Mouse (Mus musculus) thymus, postnatal 25 days (tissue): ENCODE results near the gene Nup133.

Source experiments
- DNase-seq: peaks from one replicate; pipeline ENCODE4 v3.0.0; 2022

Gene Nup133

DNA sequence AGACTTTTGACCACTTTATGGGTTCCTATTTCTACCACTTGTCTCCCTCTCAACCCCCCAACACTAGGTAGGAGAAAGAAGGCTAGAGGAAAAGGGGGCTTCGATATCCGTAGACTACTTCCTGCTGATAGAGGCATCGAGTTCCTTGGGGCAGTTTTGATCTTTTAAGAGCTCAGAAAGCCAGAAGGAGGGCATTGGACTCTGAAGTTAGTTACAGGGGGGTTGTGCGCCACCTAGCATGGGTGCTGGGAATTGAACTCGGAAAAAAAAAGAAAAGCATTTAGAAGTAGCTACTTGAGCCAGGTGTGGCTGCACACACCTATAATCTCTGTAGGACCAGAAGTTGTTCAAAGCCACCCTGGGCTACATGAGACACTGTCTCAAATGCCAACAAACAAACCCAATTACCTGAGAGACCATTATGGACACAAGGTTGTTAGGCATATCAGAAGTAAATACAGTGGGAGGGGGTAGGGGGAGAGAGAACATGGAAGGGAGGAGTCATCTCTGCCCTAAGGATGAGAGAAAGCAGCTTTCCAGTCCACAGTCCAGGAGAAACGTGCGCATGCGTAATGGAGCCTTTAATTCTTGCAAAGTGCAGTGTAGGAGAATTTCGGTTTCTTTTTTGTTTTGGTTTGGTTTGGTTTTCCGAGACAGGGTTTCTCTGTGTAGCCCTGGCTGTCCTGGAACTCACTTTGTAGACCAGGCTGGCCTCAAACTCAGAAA lies 1.2 kb upstream of the Nup133 start:
- peak; percentile 73 for DNase-seq

- no peak for DNase-seq
These were observed 571 bp upstream of the Nup133 start for GRCm38 (mm10) chr8:123949686-123949986.

DNA sequence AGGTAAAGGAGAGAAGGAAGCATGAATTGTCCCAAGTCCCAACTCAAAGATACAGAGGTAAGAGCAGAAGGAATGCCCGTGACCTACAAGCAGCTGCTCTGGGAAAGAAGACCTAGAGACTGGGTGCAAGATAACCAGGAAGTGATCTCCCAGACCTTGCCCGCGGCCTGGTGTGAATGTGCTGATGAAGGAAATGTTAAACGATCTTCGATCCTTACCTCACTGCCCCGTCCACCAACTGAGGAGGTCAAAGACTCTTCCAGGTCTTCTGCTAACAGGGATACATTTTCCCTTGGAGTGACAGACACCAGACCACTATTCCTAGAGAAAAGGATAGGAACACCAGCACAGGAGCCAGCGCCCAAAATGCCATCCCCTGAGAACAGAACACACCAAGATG lies 20.0 kb downstream of the Nup133 start:
- DNase-seq = no peak

GRCm38 (mm10) chr8:123925671-123926070 lies 23.4 kb downstream of the Nup133 start:
- no peak for DNase-seq

DNA sequence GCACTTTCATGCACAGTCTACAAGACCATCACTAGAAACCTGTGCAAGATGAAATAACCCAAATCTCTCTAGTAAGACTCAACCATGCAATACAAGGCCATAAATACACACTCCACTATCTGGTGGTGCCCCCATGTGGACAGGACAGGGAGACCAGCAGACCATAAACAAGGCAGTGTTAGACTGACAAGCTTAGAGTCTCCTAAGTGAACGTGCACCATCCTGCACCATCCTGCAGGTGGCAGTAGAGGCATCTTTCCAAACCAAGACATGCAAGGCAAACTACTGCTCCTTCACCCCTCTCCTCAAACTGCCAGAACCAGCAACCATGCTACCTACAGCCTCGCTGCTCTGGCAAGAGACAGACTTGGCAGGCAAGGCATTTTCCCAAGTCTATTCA lies 24.3 kb downstream of the Nup133 start:
- DNase-seq = peak; percentile 77

GRCm38 (mm10) chr8:123914635-123915034 lies 34.4 kb downstream of the Nup133 start:
- DNase-seq = no peak

DNA sequence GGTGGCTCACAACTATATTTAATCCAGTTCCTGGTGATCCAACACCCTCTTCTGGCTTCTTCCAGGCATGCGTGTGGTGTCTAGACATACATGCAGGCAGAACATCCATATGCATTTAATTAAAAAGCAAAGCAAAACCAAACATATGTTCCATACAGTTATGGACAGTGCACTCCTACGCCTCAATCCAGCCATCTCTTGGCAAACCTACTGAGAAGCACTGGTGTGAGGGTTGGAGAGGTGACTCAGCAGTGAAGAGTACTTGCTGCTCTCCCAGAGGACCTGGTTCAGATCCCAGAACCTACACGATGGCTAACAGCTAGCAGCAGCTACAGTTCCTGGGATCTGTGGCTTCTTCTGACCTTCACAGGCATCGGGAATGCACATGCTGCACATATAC lies 36.8 kb downstream of the Nup133 start:
- DNase-seq = no peak

GRCm38 (mm10) chr8:123907604-123908003 lies 41.5 kb downstream of the Nup133 start:
- DNase-seq = no peak

- no peak for DNase-seq
These were observed 46.4 kb downstream of the Nup133 start for GRCm38 (mm10) chr8:123902653-123903052.

DNA sequence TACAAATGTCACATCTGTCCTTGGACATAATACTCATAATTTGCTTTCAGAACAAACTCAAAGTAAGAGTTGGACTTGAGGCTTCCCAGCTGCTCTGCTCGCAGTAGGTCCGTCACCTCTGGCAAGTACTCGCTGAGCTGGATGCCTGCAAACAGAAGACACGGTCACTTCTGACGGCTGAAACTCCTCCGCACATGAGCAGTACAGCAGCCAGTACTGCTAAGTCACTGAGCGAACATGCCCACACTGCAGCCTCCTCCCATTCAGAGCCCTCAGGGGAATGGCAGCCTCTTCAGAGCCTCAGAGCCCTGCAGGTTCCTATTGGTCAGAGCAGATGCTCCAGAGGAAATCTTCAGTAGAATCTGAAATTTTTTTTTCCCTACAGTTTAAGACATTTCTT lies 49.7 kb downstream of the Nup133 start:
- no peak for DNase-seq

DNA sequence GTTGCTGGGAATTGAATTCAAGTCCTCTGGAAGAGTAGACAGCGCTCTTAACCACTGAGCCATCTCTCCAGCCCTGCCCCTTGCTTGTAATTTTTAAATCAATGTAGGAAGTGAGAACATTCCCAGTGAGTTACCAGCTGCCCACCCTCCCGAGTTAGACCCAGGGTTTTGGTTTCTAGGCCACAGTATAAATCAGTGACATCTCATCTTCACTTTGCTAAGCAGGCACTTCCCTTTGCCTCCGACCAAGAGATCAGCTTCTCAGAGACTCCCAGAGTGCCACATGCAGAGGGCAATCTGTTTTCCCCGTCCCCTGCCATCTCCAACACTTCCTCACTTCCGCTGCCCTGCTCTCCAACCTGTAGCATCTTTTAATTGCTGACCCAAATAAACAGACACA lies 50.5 kb downstream of the Nup133 start:
- no peak for DNase-seq

GRCm38 (mm10) chr8:123896774-123897173 lies 52.3 kb downstream of the Nup133 start:
- DNase-seq = no peak

GRCm38 (mm10) chr8:123896366-123896761 lies 52.7 kb downstream of the Nup133 start:
- no peak for DNase-seq

DNA sequence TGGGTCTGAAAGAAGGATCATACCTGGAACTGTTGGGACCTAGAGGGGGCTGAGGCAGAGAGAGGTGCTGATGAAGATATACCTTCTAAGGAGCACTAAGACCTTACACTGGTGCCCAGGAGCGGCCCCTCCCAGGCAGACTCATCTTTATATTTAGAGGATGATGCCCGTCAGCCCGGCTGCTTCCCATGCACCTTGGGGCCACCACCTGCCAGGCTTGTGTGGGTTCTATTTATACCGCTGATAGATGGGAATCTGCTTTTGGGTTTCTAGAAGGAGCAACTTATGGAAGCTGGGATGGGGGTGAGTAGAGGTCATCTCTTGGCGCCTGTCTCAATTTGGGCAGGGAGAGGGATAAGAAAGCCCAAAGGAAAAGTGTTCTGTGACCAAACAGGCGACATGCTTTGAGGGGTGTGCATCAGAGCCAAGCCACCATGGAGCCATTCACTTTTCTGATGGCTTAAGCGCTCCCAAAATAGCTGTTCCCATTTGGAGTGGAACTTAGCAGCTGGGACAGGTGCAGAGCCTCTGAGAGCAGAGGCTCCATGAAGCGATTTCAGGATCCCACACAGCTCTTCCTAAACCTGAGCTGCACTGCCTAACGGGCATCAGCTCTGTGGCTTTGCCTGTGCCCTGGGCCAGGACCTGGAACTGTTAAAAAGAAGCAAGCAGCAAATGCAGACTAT lies 53.2 kb downstream of the Nup133 start:
- DNase-seq = no peak

DNA sequence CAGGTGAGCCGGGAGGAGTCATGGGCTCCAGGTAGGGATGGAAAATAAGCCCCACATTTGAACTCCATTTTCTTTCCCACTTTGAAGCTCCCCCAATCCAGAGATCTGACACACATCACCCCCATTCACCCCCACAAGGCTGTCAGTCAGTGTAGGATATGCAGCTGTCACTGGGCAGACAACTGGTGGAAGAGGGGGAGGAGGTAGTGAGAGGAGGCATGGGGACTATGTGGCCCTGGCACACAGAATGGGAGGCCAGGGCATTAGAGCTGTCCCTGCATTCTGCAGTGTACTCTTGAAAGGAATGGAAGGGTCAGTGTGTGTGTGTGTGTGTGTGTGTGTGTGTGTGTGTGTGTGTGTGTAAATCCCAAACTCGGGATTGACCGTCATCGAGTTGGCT lies 53.8 kb downstream of the Nup133 start:
- DNase-seq = no peak

DNA sequence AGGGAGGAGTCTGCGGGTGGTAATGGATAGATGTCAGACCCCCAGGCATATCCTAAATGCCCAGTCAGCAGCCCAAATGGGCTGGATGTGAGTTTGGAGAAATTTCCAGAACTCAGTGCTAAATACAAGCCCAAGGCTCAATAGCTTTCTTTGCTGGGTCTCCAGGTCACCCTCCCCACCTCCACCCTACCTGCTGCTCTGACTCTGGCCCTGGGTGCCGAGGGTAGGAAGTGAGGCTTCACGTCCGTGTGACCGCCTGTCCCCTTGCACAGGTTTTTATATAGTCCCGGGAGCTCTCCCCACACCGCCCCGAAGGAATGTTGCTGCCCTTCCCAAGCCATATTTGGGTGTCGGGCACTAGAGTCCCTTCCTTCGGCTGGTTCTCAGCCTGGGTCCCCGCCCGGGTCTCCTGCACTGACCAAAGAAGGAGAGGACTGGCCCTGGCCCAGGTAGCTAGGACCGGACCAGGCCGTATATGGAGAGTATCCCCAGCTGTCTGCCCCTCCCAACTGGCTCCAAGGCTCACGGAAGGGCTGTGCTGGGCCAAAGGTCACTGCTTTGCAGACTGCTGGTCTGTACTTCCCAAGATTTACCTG lies 54.5 kb downstream of the Nup133 start, which contains the start of gene Acta1:
Gene Acta1 (minus strand): TSS at position 250 of the 596 bp plus-strand sequence.
- DNase-seq = no peak

GRCm38 (mm10) chr8:123893413-123893812 lies 55.7 kb downstream of the Nup133 start:
- DNase-seq = no peak

DNA sequence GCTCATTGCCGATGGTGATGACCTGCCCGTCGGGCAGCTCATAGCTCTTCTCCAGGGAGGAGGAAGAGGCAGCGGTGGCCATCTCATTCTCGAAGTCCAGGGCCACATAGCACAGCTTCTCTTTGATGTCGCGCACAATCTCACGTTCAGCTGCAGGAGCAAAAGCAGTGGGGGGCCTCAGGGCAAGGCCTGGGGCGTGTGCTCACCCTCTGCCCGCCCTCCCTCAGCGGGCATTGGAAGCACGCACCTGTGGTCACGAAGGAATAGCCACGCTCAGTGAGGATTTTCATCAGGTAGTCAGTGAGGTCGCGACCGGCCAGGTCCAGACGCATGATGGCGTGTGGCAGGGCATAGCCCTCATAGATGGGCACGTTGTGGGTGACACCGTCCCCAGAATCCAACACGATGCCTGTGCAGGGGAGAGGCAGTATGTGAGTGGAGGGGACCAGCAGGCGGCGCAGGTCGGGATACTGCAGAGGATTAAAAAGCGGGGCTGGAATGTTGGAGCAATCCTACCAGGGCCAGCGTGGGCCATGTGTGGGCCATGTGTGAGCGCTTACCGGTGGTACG lies 56.4 kb downstream of the Nup133 start:
- no peak for DNase-seq

- DNase-seq = no peak
These were observed 57.0 kb downstream of the Nup133 start for GRCm38 (mm10) chr8:123891883-123892585.

DNA sequence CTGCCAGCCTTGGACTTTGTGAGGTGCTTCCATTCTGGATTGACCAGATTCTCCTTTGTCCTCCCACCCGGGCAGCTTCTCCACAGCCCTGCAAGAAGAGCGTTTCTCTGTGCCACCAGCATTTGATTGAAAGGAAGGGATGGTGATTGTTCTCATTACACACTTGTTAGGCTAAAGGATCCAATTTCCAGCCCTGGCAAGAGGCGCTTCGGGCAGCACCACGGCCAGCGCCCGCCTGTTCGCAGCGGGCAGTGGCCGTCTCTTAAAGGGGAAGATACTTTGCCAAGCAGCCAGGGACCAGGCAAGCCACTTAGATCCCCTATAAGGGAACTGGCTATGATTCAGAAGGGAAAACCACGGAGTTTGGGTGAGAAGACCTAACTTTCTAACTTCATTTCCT lies 57.8 kb downstream of the Nup133 start:
- no peak for DNase-seq

- no peak for DNase-seq
These were observed 59.3 kb downstream of the Nup133 start for GRCm38 (mm10) chr8:123889797-123890196.

- no peak for DNase-seq
These were observed 61.1 kb downstream of the Nup133 start for GRCm38 (mm10) chr8:123887956-123888355.

DNA sequence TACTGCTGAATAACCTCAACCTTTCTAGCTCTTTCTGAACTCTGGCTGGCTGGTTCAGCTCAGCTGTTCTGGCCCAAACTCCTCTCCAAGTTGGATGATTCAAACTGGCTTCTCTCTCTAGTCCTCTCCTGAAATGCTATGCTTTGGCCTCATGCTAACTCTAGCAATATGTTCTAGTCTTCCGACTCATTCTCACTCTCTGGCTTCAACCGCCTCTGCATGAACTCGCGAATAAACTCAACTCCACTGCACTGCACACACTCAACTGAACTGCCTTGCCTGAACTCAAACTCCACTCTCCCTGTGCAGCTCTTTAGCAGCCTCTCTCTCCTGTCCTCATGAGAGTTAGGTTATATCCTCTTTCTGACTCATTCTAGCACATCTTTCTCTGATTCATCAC lies 61.9 kb downstream of the Nup133 start:
- no peak for DNase-seq
